Mouse (Mus musculus): Measurements from ENCODE around the gene Depdc7.

DNA sequence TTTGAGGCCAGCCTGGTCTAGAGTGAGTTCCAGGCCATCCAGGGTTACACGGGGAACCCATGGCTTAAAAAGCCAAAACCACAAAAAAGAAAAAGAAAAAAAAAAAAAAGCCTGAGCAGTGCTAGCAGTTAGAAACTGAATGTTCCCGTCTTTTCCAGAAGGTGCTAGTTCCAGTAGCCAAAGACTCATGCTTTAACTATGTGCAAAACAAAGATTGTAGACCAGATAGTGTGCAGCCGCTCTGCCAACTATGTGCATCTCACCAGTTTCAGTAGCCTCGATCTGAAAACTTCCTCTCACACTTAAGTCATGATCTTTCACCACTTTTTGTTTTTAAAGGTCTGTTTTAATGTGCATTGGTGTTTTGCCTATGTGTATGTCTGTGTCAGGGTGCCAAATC lies 24.9 kb downstream of the Depdc7 start:
- TF ChIP-seq MAFK (IDR thresholded peaks at IDR 0.05; ENCODE audit: insufficient read depth, low read depth, low read length) (no peak), CHD2 (IDR thresholded peaks at IDR 0.05; ENCODE audit: low read depth, low read length) (no peak), ZC3H11A (IDR thresholded peaks at IDR 0.05; ENCODE audit: borderline replicate concordance, low read depth, low read length) (no peak), HCFC1 (IDR thresholded peaks at IDR 0.05; ENCODE audit: borderline replicate concordance, insufficient read depth, low read length) (no peak)

All from ES-E14 (cell line).